Mouse (Mus musculus) hematopoietic stem cell, adult 5-6 weeks (primary cell): ENCODE results near the gene Gm28635. TPM values are rescaled to one million over a fixed set of nuclear protein-coding genes. Genes with fewer than 3 reads are reported as not detected.
"Not testable (repeated sequence)": the region's sequence is repeated elsewhere in the genome, so short reads cannot be mapped to it uniquely, and the experiment has no call there.

ENCODE experiments used
- ATAC-seq, 2 experiments: fragments of 125-278 bp in 1 of 2; replicated peaks in 1 of 2; 2 replicates each; pipeline ENCODE4 v1.8.0; 2016 to 2017; ENCODE audit warnings: inconsistent platforms in 2 of 2, mild to moderate bottlenecking in 2 of 2, moderate number of reproducible peaks in 2 of 2, low read depth in 1 of 2, moderate TSS enrichment in 1 of 2; ENCODE audit not compliant: low FRiP score in 2 of 2, poor library complexity in 2 of 2, severe bottlenecking in 2 of 2, insufficient read depth in 1 of 2, low TSS enrichment in 1 of 2
- total RNA-seq: library from RNA; stranded (forward); fragments of 172-1452, 232-1000 nt; gene quantifications from 2 replicates; pipeline ENCODE4 v1.2.3, GENCODE M21; 2017

Gm28635 gene
- total RNA-seq, 1 experiment from 2014 or later: not detected

DNA sequence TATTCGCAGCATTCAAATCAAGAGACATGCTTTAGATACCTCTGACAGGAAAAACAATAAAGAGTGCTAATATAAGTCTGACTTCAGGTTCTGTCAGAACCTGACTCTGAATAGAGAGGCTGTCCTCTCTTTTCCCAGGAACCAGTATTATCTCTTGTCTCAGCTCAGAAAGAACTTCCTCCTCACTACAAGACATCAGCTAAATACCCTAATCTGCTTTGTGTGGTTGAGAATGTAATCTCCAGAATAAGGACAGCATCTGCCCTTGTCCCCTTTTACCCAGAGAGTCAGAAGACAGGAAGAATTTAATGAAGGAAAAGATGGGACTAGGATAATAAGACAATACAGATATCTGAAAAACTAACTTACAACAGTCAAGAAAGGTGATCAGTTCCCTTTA is 25.7 kb upstream of the Gm28635 start:
- ATAC-seq: no peak

DNA sequence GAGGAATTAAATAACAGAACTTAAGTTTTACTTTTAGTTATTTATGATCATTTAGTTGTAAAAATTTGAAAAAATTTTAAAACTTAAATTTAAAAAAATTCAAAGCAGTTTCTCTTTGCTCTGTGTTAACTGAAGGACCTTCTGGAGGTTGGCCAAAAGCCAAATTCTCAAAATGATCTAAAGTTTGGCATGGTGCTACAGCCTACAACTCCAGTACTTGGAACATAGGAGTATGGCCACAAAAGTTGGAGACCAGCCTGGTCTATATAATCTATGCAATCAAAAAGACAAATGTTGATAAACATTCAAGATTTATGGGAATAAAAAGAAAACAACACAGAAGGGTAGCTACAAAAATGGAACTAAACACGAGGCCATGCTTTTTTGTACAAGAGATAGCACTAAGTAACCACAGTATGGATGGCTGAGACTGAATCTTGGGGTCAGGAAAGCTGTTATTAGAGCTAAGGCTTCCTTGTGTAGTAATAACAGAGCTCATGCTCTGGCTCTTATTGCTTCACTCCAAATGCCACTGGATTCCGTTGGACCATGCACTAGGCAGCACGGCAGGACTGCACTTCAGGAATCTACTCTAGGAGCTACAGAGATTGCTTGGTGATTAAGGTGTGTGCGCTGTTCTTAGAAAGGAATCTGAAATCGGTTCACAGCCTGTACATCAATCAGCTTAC is 17.3 kb upstream of the Gm28635 start:
- no peak for ATAC-seq

DNA sequence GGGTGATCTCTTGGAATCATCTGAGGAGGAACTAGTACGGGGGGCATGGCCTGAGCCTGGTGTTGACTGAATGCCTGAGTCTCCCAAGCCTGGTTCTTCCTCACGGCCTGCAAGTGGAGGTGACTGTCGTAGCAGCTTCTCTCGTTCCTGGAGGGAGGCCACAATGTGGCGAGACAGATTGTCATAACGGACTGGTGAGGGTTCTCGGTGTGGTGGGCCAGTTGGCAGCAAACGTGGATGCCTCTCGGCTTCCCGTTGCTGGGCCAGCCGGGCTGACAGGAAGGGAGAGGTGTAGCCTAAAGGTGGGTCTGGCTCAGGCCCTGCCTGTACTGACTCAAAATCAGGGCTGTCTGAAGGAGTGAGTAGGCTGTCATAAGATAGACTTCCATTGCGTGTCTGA is 12.2 kb upstream of the Gm28635 start:
- no peak for ATAC-seq

DNA sequence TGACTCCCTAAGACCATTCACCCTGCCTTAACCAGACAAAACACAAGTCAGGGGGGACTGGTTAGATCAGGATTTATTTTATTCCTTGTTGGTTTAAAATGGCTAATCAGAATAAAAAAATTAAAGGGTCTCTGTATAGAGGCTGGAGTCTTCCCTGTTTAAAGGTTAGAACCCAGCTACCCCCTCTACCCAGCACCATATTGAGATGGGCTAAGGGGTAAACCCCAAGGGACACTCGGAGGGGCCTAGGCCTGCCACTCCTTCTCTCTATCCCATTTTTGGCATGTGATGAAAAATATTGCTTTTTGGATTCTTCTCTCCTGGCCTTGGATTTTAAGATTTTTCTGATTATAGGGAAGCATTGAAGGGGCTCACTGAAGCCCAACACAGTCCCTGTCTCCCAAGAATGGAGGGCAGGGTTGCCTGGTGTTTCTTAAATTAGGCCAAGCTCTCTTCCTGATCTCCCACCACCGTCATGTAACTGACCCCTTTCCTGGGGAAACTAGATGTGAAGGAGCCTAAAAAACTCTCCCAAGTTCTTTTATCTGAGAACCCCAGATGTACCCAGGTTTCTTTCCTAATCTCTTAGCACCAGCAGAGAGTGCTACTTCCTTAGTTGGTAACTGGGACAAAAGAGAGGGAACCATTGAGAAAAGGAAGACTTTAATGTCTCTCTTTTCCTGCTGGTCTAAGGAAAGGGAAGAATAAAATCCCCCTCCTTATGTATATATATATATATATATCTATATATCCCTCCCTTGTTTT is 10.4 kb upstream of the Gm28635 start:
- ATAC-seq: no peak

DNA sequence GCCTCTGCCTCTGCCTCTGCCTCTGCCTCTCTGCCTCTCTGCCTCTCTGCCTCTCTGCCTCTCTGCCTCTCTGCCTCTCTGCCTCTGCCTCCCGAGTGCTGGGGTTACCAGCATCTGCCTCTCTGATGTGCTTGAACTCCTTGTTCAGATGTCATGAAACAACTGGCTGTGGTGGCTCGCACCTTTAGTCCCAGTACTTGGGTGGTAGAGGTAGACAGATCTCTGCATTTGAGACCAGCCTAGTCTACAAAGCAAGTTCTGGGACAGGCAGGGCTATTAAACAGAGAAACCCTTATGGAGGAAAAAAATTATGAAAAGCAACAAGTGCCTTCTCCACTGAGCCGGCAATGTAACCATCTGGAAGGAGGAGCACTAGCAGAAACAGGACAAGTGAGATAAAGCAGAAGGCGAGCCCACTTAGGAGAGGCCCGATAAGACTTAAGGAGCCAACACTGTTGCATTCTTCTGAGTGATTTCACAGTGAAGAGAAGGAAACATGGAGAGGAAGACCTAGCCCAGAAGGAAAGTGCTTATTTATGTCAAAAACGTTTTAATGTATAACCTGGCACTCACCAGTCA is 4.9 kb upstream of the Gm28635 start:
- no peak for ATAC-seq

DNA sequence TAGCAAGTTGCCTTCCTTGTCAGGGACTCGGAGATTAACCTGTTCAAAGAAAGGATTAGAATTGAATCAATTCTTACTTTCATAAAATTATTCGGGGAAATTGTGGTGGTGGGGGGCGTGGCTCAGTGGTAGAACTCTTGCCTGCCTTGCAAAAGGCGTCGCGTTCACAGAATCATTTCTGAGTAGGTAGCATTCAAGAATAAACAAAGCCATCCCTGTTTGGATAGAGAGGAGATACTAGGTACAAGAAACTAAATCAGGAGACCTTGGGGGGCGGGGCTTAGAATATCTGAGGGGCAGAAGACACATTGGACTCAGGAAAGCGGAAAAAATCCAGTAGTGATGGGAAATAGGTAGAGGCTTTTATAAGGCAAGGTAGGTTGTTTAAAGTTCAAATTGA is 1.2 kb upstream of the Gm28635 start, which contains the start of gene Tmx2:
TSS of gene Tmx2 (minus strand) at position 125 of the 400 bp plus-strand sequence.
- ATAC-seq: no peak

DNA sequence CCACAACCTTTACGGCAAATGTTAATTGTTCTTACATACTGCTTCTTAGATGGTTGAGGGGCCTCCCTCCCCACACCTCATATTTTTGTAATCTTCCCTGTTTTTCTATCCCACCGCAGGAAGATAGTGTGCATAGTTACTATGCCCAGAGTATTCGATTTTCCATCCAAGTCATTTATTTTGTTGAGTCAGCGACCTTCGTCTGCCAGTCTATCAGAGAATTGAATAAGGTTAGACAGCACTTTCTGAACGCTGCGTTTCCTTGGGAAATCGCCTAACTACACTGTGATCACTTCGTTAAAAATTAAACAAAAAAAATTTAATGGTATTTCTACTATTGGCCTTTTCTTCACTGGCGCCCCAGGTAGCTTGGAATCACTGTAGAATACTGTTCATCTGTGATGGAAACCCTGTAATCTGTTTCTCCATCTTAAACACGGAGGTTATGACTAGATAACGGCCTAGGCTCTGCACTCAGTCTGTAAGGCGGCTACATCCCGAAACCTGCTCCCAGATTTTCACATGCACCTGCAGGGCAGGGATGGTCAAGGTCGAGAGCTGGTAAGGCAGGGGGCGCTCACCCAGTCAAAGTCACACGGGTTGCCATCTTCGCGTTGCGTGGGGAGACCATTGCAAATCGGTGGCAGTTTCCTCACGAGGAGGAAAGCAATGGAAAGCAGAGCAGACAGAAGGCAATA is 422 bp downstream of the Gm28635 start:
- peak; percentile 15 to 52; a peak in 3 of 4 replicates for ATAC-seq

DNA sequence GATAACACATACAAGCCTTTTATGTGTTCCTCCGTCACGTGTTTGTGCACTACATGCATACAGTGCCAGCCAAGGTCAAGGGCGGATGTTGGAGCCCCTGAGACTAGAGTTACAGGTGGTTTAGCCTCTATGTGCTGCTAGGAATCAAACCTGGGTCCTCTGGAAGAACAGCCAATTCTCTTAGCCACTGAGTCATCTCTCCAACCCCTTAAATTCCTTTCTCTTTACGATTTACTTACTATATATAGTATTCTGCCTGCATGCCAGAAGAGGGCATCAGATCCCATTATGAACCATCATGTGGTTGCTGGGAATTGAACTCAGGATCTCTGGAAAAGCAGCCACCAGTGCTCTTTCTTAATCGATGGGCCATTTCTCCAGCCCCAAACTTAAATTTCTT is 6.3 kb downstream of the Gm28635 start:
- ATAC-seq: not testable (repeated sequence)

DNA sequence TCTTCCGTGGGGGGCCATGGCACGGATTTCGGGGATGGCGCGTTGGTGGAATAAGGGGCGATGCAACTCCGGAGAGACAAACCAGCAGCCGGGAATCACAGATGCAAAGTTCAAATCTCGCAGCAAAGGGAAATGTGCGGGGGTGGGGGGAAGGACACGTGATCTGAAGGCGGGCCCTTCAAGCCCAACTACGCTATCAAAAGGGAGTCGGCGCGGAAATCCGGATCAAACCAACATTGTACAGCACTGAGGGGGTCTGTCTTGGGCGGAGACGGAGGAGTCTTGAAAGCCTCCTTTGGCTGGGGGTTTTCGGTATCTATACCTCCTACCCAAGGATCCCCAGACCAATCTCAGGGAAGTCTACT is 7.3 kb downstream of the Gm28635 start, which contains the start of gene Selenoh:
TSS of gene Selenoh (minus strand) at position 202 of the 365 bp plus-strand sequence.
- peak; percentile 91 to 94 for ATAC-seq

DNA sequence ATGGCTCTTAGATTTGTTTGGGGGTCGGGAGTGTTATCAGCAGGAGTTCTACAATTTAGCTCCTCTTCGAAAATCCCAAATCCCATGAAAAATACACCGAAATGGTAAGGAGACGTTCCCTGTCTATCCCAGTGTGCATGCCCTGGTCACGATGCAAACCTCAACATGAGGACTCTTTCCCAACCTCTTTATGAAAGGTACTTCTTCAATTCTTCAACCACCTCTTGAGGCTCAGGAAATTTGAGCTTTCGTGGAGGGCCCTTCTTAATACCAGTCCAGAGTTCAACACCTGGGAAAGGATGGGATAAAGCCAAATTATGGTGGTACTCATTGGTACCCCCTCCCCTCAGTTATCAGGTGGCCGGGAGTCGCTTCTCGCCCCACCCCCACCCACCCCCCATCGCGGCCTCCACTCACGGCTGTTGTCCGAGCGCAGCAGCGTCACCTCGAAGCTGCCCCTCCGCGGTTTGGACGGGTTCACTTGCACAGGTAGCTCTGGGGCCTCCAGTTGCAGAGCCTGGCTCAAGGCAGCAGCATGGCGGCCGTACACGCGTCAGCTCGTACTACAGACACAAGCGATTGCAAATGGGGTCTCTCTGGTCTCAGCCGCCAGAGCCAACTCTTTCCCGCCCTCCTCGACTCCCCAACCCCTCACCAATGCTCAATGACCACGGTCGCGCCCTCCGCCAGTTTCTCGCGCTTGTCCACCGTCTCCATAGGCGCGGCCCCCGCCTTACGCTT is 7.8 kb downstream of the Gm28635 start:
- ATAC-seq: peak; percentile 39 to 44

DNA sequence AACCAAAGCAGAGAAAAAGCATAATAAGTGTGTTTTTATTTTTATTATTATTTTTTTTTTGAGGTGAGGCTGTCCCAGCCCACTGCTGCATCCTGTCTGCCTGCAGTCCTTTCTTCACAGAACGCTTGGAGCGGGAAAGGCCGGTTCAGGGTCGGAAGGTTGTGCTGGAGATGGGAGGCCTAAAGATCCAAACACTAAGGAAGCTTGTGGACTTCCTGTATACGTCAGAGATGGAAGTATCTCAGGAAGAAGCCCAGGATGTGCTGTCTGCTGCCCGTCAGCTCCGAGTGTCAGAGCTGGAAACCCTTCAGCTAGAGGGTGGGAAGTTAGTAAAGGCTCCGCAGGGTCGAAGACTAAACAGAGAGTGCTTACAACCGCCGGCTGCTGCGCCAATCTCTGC is 11.8 kb downstream of the Gm28635 start:
- no peak for ATAC-seq

DNA sequence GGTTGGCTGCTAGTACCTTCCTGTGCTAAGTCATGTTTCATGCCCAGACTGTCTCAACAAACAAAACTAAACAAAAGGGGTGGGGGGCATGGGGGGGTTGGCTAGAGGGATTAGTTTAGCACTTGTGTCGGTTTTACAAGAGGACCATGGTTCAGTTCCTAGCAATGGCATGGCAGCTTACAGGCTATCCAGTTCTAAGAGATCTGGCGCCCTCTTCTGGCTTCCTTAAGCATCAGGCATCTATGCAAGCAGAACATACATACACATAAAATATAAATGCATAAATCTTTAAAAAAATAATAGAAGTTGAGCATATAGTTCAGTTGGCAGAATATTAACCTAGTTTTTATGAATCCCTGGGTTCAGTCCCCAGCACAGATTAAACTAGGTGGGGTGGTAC is 15.0 kb downstream of the Gm28635 start:
- ATAC-seq: peak in 1 of 2 experiments; percentile 54; a peak in 1 of 4 replicates

DNA sequence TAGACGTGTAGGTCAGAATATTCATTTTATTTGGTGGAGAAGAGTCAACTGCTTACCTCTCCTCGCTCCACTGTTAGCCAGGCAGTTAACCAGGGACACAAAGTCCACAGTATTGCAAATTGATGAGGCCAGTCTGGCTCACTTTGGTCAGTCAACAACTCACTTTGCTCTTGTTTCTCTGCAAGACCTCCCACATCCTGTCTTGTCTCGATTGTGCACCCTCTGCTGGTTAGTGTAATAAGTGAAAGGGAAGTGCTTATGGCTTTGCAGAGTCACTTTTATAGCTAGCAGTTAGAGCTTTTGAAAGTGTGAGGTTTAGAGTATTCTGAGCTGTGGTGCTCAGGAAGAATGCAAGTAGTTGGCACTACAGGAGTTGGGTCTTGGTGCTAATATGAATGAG is 17.6 kb downstream of the Gm28635 start:
- ATAC-seq: peak; percentile 79 to 83

DNA sequence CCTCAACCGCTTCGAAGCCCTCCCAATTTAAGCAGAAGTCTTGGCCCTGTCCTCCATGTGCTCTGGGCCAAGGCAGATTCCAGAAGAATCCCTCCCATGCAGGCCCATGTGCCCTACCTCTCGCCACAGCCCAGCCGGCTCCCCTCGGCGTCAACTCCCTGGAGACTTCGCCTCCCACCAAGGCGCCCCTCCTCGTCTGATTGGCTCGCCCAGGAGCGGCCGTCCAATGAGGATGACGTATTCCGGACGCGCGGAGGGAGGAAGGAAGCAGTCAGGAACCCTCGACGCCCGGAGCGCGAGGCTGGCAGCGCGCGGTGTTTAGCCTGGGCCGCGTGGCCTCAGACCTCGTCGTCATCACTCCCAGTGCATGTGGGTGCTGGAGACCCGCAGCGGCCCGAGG is 19.0 kb downstream of the Gm28635 start, which contains the start of gene Btbd18:
TSS of gene Btbd18 (plus strand) at position 274 of the 400 bp plus-strand sequence.
- no peak for ATAC-seq

DNA sequence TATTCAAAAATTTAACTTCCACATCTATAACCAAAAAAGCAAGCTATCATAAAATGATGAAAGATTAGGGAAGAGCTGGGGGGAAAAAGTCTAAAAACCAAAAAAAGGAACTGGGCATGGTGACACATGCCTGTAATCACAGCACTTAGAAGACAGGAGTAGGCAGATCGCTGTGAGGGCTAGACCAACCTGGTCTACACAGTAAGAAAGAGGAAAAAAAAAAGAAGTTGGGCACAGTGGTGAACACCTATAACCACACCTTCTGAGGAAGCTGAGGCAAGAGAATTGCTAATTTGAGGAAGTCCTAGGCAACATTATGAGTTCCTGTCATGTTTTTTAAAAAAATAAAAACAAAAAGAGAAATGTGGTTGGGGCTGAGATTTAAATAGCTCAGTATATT is 22.0 kb downstream of the Gm28635 start:
- peak; percentile 88 to 93 for ATAC-seq

DNA sequence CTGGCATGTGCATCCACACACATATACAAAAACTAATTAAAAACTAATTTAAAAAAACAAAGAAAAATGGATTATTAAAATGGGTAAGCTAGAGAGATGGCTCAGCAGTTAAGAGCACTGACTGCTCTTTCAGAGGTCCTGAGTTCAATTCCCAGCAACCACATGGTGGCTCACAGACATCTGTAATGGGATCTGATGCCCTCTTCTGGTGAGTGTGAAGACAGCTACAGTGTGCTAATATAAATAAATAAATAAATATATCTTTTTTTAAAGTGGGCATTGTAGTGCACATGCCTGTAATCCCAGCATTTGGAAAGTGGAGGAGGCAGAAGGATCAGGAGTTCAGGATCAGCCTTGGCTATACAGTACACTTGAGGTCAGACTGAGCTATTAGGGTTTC is 24.5 kb downstream of the Gm28635 start:
- no peak for ATAC-seq
